Mouse (Mus musculus) monocyte, adult 2 months (primary cell): ENCODE measurements around the gene Gm20388.

ENCODE experiments used
- DNase-seq, 2 experiments: peaks; one replicate each; pipeline ENCODE4 v3.0.0; 2022; ENCODE audit warnings: low spot score in 2 of 2, low read depth in 1 of 2

Gm20388 gene

GRCm38 (mm10) chr8:122190349-122191053 is 2279.9 kb downstream of the Gm20388 start:
- no peak for DNase-seq

DNA sequence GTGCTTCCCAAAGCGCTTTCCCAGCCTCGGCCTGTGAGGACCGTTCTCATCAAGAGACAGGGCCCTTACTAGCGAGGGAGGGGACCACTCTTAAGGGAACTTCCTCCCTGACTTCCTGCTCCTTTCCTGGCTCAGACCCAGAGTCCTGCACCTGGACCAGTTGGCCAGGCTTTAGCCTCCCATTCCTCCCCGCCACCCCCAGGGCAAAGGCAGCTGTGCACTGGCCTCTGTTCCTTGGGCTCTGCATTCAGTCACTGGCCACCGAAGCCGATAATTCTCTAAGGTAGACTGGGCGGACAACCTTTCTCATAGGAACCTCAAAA is 2280.4 kb downstream of the Gm20388 start:
- no peak for DNase-seq

DNA sequence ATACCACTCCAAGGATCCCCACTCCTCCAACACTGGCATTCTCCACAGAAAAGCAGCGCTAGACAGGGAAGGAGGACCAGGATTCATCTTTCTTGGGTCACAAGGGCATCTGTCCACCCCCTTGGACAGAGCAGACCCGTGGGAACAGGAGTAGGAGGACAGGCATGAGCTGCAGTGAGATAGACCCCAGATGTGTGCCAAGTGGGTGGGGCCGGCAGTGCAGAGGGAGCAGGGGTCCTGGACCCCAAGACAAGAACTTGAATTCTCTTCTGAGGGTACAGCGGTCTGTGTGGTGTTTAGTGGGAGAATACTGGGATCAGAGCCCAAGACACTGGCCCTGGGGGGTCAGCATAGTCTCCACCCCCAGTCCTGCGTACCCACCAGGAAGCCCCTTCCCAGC is 2282.1 kb downstream of the Gm20388 start:
- no peak for DNase-seq

DNA sequence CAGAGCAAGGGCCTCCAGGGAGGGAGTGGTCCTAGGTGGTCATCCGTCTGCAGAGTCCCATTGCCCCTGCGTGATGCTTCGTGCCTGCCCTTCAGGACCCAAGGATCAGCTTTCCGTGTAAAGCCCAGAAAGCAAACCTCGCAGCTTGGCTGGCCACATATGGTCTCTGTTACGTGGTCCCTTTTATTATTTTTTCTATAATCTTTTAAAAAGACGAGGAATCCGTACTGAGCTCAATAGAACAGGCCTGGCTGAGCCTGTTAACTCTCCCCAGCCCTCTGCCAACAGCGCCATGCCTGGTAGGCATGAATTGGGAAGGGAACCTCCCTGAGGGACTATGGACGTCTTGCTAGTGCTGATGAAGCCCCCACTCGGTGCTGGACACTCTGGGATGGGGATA is 2282.9 kb downstream of the Gm20388 start:
- DNase-seq: no peak

DNA sequence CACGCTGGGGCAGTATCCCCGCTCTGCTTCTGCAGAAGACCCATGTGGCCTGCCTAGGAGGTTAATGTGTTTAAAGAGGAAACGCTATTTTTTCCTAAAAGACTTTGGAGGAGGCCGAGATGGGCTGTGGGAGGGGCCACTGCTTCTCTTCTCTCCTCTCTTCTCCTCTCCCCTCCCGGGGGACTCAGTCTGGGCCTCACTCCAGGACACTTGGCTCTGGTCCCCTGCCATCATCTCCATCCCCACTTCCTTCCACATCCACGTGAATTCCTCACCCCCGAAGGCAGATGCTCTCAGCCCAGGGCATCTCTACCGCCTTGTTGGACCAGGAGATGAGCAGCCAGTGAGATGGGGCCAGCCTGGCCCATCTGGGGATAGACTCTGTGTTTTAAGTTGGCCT is 2283.8 kb downstream of the Gm20388 start:
- no peak for DNase-seq

DNA sequence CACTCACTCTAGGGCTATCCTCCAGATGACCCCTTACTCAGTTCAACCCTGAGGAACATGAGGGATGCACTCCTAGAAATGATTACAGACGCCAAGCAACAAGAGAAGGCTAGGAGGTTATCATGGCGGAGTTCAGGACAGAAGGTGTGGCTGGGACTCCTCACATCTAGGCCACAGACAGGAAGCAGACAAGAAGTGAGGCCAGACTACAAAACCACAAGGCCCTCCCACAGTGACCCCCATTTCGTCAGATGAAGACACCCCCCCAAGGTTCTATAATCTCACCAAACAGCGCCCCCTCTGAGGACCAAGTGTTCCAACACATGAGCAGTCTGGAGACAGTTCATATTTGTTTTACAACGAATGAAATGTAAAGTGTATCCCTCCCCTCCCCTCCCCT is 2286.7 kb downstream of the Gm20388 start:
- DNase-seq: no peak

GRCm38 (mm10) chr8:122198378-122199025 is 2287.9 kb downstream of the Gm20388 start:
- DNase-seq: no peak

DNA sequence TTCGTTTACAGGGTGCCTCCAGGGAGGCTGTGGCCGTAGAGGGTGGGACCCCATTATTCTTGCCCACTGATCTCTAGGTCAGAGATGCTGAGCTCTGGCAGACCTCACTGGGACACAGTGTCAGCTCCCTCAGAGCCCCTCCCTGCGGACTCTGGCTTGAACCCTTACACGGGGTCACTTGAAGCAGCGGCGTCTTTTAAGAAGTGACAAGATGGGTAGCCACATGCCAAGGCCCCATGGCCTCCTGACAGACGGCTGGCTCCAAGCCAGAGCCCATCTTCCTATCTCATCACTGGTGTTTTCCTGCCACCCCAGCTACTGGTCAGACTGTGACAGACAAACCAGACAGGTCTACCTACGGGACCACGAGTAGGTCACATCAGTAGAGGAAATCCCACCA is 2288.6 kb downstream of the Gm20388 start:
- DNase-seq: no peak

- DNase-seq: no peak
Observed at GRCm38 (mm10) chr8:122199841-122200240, 2289.2 kb downstream of the Gm20388 start.

DNA sequence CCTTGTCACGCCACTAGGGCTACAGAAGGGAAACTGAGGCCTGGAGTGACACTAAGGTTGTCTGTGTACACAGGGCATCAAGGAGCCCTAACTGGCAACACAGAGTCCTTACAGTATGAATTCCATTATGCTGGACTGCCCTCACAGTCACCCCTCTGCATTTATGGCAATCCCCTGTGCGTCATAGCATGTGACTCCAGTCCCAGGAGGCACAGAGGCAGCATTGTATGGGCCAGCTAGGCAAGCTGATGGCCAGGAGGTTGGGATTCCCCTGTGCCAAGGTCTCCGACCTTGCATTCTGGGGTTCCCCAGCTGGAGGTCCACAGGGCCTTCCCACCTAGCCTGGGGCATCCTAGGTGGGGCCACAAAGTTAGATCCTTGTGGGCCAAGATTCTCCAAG is 2300.9 kb downstream of the Gm20388 start:
- DNase-seq: no peak

DNA sequence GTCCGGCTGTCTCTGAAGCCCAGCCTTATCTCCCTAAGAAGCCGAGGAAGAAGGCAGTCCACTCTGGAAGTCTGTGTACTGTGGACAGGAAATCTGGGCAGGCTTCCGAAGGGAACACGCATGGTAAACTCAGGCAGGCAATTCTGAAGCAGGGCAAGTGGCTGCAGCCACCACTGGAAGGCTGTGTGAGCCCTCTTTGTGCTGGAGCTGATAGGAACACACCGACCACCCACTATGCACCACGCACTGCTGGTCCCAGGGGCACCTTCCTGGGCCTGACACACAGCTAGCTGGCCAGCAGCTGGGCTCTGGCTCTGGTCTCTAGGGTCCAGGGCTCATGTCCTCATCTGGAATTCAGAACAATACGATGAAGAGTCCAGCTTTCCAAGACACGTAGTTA is 2305.0 kb downstream of the Gm20388 start:
- DNase-seq: no peak

GRCm38 (mm10) chr8:122216433-122216832 is 2305.8 kb downstream of the Gm20388 start:
- no peak for DNase-seq

- no peak for DNase-seq
Observed at GRCm38 (mm10) chr8:122217456-122218177, 2307.0 kb downstream of the Gm20388 start.

DNA sequence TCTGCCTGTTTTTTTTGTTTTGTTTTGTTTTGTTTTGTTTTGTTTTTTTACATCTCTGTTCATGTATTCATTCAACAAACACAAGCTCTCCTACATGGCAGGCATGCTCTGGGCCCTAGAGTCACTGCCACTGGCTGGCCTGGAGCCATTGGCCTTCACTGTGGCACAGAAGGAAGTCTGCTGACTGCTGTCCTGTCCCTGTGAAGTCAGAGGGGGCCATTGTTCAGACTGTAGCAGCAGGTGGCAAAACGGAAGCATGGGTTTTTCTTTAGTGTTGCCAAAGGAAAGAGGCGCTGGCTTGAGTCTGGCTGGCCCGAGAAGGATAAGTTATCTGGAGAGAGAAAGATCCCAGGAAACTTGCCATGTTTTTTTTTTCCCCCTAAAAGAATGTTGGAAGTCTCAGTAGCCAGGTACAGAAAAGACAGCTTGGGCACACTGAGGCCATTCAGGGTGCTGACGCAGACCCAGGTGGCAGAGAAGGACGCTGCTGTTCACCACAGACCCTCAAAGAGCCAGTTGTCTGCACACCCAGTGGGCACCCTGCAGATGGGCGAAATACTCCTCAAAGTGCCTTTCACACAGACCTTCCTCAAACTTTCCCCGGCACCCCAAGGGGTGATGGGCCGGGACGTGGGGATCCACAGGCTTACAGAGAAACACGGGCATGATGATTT is 2313.5 kb downstream of the Gm20388 start:
- no peak for DNase-seq

- DNase-seq: no peak
Observed at GRCm38 (mm10) chr8:122224650-122225022, 2314.0 kb downstream of the Gm20388 start.

DNA sequence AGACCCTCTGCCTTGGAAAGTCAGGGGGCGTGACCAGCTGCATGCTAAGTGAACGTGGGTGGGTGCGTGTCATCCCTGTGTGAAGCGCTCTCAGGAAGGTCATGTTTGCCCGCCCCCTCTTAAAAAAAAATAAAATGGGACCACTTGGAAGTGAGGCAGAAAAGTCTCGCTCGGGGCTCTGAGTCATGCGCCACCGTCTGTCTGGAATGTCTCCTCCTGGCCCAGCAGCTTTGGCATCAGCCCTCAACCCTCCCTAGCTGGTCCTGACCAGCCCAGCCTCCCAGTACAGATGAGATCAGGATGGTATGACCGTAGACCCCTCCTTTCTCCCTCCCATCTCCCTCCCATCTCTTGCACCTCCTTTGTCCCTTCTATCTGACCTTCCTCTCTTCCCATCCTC is 2314.8 kb downstream of the Gm20388 start:
- DNase-seq: no peak

GRCm38 (mm10) chr8:122227345-122227744 is 2316.7 kb downstream of the Gm20388 start:
- no peak for DNase-seq

GRCm38 (mm10) chr8:122228792-122229575 is 2318.3 kb downstream of the Gm20388 start:
- DNase-seq: no peak

- DNase-seq: no peak
Observed at GRCm38 (mm10) chr8:122229819-122230711, 2319.4 kb downstream of the Gm20388 start.

DNA sequence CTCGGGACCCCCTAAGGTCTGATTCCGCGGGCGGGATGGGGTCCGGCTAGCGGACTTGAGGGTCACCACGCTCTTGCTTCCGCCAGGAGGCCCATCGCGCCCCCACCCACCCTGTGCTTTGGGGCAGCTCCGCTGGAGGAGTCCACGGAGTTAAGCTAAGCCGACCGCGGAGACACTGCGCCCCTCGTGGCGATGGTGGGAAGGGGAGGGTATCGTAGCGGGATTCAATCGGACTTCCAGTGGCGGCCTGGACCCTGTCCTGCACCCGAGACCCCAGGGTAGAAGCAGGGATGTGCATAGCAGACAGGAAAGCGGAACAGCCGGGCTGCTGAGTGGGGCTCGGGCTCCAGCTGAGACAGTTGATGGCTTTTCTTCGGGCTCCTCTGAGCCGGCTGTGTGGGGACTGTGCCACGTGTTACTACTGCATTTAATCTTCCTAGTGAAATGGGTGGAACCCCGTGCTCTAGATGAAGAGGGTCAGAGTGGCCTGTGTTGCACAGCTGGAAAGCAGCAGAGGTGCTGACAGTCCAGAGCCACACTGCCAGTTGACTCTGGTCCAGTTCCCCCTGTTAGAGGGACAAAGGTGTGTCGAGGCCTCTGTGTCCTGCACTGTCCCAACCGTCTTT is 2320.2 kb downstream of the Gm20388 start:
- DNase-seq: peak in 1 of 2 experiments; percentile 27
